Mouse (Mus musculus): Measurements from ENCODE around the gene Nr1d1.
A peak's percentile ranks its signal among the peaks of the same experiment; 100 is the strongest.

The Nr1d1 gene

DNA sequence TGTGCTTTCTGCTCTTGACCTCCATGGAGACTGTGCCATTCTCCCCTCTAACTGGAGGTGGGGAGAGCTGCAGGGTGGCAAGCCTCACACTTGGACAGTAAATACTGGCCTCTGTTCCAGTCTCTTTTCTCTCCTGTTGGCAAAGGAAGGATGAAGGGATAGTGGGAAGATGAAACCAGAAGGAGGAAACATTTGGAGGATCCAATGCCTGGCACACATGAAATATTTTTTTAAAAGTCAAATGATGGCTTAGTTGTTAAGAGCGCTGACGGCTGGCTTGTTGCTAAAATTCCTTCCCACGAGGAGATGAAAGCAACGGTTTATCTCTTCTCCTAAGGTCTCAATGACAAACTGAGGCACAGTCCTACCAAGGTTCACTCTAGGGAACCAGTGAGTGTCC, 40.0 kb downstream of the Nr1d1 start:
- DNase-seq, result peak; percentile 58

DNA sequence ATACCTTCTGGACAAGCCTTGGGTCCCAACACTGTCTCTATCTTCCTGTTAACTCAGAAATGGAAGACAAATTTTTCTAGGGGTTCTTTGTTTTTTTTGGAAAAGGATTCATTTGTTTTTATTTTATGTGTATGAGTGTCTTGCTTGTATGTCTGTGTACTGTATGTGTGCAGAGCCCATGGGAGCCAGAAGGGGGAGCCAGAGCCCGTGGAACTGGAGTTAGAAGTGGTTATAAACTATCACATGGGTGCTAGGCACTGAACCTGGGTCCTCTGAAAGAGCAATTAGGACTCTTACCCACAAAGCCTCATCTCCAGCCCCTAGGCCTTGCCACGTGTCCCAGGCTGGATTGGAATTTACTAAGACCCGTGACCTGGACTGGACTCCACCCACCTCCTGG, 41.1 kb downstream of the Nr1d1 start:
- no peak for DNase-seq

DNA sequence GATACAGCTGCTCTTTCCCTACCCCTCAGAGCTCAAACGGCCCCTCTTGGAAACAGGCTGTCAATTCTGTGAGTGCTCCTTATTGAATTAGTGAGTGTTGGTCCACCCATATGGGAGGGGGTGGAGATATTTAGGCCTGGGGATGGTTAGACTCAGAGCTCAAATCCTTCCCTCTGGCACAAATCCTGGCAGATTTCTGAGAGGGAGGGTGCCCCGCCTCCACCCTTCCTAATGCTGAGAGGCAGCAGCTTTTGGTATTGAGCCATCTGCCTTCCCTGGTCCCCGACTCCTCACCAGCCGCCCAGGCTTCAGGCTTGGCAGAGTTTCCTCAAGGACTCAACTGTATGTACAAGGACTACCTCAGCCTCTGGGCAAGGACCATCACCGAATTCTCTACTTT, 44.0 kb downstream of the Nr1d1 start:
- DNase-seq, result peak; percentile 91

DNA sequence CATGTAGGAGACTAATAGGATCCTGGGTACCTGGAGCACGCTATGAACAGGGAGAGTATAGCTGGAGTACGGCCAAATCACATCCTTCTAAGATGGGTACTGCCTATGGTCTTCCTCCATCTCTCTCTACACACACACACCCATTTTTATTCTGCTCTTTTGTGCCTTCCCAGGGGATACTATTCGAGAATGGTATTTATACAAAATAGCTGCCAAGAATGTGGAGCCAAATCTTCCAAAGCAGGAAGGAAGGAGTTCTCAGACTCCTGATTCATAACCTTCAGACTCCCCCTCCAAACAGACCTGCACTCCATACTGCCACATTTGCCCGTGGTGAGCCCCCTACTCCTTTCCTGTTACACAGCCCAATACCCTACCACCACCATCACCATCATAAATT, 44.4 kb downstream of the Nr1d1 start:
- no peak for DNase-seq

DNA sequence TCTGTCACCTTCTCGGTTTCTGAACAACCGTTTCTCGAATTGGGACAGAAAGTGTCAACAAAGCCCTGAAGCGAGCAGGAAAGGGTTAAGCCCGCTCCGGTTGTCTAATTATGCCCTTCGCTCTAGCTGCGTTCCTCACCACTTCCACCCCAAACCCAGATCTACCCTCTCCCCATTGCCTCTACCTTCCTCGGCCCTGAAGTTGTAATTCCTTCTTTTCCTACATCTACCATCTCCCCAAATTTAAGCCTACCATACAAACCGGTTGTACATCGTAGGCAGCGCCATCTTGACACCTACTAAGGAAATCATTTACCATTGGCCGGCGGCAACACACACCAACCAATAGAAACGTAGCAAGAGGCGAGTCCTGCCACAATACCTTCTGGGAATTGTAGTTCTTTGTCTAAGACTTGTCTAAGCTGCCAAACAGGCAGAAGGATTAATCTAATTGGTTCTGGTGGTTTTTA, 46.0 kb downstream of the Nr1d1 start, which contains the start of gene Med24:
Gene Med24, minus strand, starts transcription at position 317 of the 470 bp plus-strand sequence.
- peak; percentile 95 for DNase-seq

DNA sequence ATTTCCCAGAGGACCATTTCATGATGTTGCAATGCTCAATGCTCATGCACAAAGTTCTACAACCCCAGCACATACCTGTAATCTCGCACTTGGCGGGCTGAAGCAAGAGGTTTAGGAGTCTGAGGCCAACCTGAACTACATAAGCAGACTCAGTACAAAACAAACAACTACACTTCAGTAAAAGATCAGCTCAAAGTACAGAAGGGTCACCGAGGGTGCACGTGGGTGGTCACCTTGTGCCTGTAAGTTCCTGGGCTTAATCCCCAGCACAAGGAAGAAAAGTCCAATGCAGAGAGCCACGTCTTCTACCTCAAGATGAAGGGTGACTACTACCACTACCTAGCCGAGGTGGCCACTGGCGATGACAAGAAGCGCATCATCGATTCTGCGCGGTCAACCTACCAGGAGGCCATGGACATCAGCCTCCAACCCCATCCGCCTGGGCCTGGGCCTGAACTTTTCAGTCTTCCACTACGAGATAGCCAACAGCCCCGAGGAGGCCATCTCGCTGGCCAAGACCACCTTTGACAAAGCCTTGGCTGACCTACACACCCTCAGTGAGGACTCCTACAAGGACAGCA, 49.1 kb downstream of the Nr1d1 start:
- DNase-seq, result no peak

DNA sequence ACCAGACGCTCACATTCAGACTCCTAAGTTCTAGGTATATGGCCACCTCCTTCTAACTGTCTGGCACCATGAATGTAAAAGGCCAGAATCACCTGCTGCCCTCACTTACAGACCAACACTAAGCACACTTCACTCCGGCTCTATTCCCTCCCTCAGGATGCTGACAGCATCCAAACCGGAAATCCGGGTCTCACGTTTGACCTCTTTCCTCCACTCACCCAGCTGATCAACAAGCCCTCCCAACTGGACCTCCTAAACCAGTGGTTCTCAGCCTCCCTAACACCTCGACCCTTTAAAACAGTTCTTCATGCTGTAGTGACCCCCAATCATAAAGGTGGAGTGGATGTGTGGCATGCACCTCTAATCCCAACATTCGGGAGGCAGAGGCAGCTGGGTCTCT, 52.0 kb downstream of the Nr1d1 start:
- no peak for DNase-seq

DNA sequence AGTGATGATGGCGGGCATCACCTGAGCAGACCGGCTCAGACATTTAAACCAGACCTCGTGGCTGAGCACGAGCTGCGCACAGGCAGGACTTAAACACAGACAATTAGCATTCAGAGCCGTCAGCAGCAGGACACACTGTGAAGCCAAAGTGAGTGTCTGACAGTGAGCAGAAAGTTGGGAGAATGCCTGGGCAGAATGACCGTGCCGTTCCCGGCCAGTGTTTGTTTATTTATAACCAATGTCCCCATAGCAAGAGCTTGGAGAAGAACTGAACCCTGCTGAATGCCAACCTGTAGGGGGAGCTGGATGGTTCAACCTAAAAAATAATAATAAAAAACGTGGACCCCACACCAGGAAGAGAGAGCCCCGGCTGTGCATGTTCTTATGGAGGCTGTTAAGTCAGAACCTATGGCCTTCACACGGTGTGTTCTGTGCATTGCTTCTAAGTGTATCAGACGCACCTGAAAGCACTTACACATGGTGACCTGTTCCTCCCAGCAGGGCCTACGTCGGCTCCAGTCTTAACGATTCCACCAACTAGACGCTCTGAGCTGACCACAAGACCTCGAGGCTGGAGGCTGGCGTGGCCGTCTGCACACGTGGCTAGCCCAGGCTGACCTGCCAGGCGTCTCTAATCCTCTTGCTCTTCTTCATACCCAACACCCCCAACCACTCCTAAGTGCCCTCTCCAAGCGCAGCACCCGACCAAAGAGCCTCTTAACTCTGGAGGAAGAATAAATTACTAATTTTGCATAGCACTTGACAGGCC, 53.5 kb downstream of the Nr1d1 start:
- peak; percentile 76 for DNase-seq

DNA sequence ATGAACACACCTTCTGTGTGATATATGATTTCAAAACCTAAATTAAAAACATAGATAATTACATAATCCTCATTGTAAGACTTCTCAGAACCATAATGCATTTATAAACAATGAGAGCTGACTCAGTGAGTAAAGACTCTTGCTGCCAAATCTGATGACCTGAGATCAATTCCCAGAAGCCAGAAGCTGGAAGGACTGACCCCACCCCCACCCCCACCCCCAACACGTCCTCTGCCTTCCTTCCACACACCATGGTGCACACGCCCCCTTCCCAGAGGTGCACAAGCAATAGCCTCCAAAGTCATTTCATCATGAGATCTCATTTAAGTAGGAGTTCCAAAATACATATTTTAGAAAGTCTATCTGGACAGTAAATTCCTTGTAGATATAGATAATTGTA, 54.4 kb downstream of the Nr1d1 start:
- no peak for DNase-seq

Data from layer of hippocampus, adult 9-11 months (tissue).